Mouse (Mus musculus) liver, adult 2 months (tissue): ENCODE measurements around the gene Alkal2. TPM values are rescaled to one million over a fixed set of nuclear protein-coding genes. Genes with fewer than 3 reads are reported as not detected.

ENCODE experiments used
- DNase-seq: peaks from one replicate; pipeline ENCODE4 v3.0.0-alpha.2; 2011; ENCODE audit warnings: low read depth, low spot score; ENCODE audit errors: extremely low read depth
- H3K27ac ChIP-seq: fragments of 200-500 bp; replicated peaks from 2 replicates; pipeline ENCODE4 v1.5.1; 2012; ENCODE audit warnings: low read depth, mild to moderate bottlenecking, control low read depth, inconsistent platforms, low read length; ENCODE audit not compliant: insufficient read depth
- H3K27me3 ChIP-seq: fragments of 200-500 bp; 2 replicates; pipeline ENCODE4 v1.6.1; 2012; ENCODE audit warnings: mild to moderate bottlenecking, moderate library complexity, low read length, inconsistent platforms; ENCODE audit not compliant: control insufficient read depth, insufficient read depth
- H3K36me3 ChIP-seq: fragments of 200-500 bp; 2 replicates; pipeline ENCODE4 v1.6.1; 2012; ENCODE audit warnings: low read length, inconsistent platforms; ENCODE audit not compliant: control insufficient read depth, insufficient read depth
- H3K4me1 ChIP-seq: fragments of 200-500 bp; 2 replicates; pipeline ENCODE4 v1.6.1; 2011; ENCODE audit warnings: low read length; ENCODE audit not compliant: control insufficient read depth, insufficient read depth
- H3K4me3 ChIP-seq: fragments of 200-500 bp; 2 replicates; pipeline ENCODE4 v1.5.1; 2011; ENCODE audit warnings: low read depth, mild to moderate bottlenecking, control low read depth, low read length, moderate library complexity; ENCODE audit not compliant: insufficient read depth
- H3K79me2 ChIP-seq: fragments of 200-500 bp; 2 replicates; pipeline ENCODE4 v1.6.1; 2012; ENCODE audit warnings: inconsistent platforms, mild to moderate bottlenecking, low read length, moderate library complexity; ENCODE audit not compliant: control insufficient read depth, insufficient read depth
- H3K9ac ChIP-seq: fragments of 200-500 bp; 2 replicates; pipeline ENCODE4 v1.6.1; 2012; ENCODE audit warnings: low read depth, mild to moderate bottlenecking, control low read depth, inconsistent platforms, low read length
- CTCF ChIP-seq: fragments of 200-500 bp; IDR thresholded peaks from 2 replicates; pipeline ENCODE4 v1.5.1; 2011; ENCODE audit warnings: low read depth, low read length, control low read depth
- POLR2A ChIP-seq: fragments of 200-500 bp; IDR thresholded peaks from 2 replicates; pipeline ENCODE4 v1.6.1; 2011; ENCODE audit warnings: low read length, control low read depth; ENCODE audit not compliant: insufficient read depth; ENCODE audit errors: extremely low read depth
- whole genome bisulfite sequencing: fragments of 180-500 bp; shearing (Covaris S2); methylation state at CpG from one replicate; pipeline ENCODE4 v1.1.7; 2018; 5-methylcytosine and 5-hydroxymethylcytosine counted together
- polyA plus RNA-seq: library from polyadenylated mRNA; depleted of rRNA; stranded (reverse); fragments of >200 nt; gene quantifications from 2 replicates; pipeline ENCODE4 v1.2.3, GENCODE M21; 2012
- total RNA-seq: library from RNA; depleted of rRNA; stranded (reverse); fragments of >200 nt; gene quantifications from 2 replicates; pipeline ENCODE4 v1.2.3, GENCODE M21; 2014

Gene Alkal2
- total and polyA plus RNA-seq, 2 experiments = not detected

- Histone ChIP-seq H3K4me3 (no peak overlapping the region), H3K36me3 (no peaks in the 10 kb centered on the region), H3K79me2 (no peaks in the 10 kb centered on the region), H3K27ac (no peak overlapping the region), H3K27me3 (peaks cover 13% of the 10 kb centered on the region), H3K4me1 (no peaks in the 10 kb centered on the region; the same call in 1 of the 2 replicates), H3K9ac (no peak overlapping the region)
- WGBS = 86% methylated on average over 4 of the region's 4 CpGs
- TF ChIP-seq POLR2A = no peak
- DNase-seq = no peak
Measured at GRCm38 (mm10) chr12:30888003-30888402, 3.9 kb downstream of the Alkal2 start.

- WGBS = 37% methylated on average over 5 of the region's 5 CpGs
- H3K36me3 ChIP-seq = peaks cover 4% of the 10 kb centered on the region
- no peak overlapping the region for H3K4me3 ChIP-seq
- peak; percentile 53 for TF ChIP-seq CTCF
- no peak for TF ChIP-seq POLR2A
- no peaks in the 10 kb centered on the region; the same call in 1 of the 2 replicates for H3K4me1 ChIP-seq
- H3K9ac ChIP-seq = no peak overlapping the region
- DNase-seq = peak; percentile 51
- no peaks in the 10 kb centered on the region for H3K79me2 ChIP-seq
- H3K27me3 ChIP-seq = peaks cover 3% of the 10 kb centered on the region
- H3K27ac ChIP-seq = no peak overlapping the region
Measured at GRCm38 (mm10) chr12:30890067-30890466, 5.9 kb downstream of the Alkal2 start.

- Histone ChIP-seq H3K9ac (no peak overlapping the region), H3K27me3 (no peaks in the 10 kb centered on the region), H3K4me3 (no peak overlapping the region), H3K4me1 (no peaks in the 10 kb centered on the region; the same call in 1 of the 2 replicates), H3K27ac (no peak overlapping the region), H3K36me3 (peaks cover 6% of the 10 kb centered on the region), H3K79me2 (no peaks in the 10 kb centered on the region)
- 82% methylated on average over 7 of the region's 7 CpGs for WGBS
- TF ChIP-seq POLR2A (no peak), CTCF (no peak)
- DNase-seq = no peak
Measured at GRCm38 (mm10) chr12:30891438-30891837, 7.3 kb downstream of the Alkal2 start.

GRCm38 (mm10) chr12:30897039-30897438 lies 12.9 kb downstream of the Alkal2 start:
- Histone ChIP-seq H3K4me1 (no peaks in the 10 kb centered on the region), H3K9ac (no peak overlapping the region), H3K27me3 (no peaks in the 10 kb centered on the region), H3K4me3 (no peak overlapping the region), H3K79me2 (no peaks in the 10 kb centered on the region), H3K27ac (no peak overlapping the region), H3K36me3 (peaks cover 21% of the 10 kb centered on the region)
- no peak for TF ChIP-seq POLR2A
- no peak for TF ChIP-seq CTCF
- 94% methylated on average over 4 of the region's 4 CpGs for WGBS
- no peak for DNase-seq

- WGBS = 86% methylated on average over 1 of the region's 1 CpGs
- peaks cover 4% of the 10 kb centered on the region; the same call in 1 of the 2 replicates for H3K36me3 ChIP-seq
- DNase-seq = no peak
- no peak overlapping the region for H3K4me3 ChIP-seq
- H3K27me3 ChIP-seq = no peaks in the 10 kb centered on the region
- peaks cover 3% of the 10 kb centered on the region; the same call in 1 of the 2 replicates for H3K4me1 ChIP-seq
- H3K9ac ChIP-seq = no peak overlapping the region
- no peak overlapping the region for H3K27ac ChIP-seq
- no peak for TF ChIP-seq POLR2A
- no peak for TF ChIP-seq CTCF
- peaks cover 9% of the 10 kb centered on the region; the same call in 1 of the 2 replicates for H3K79me2 ChIP-seq
Measured at GRCm38 (mm10) chr12:30908658-30909057, 24.5 kb downstream of the Alkal2 start.

- peaks cover 9% of the 10 kb centered on the region; the same call in 1 of the 2 replicates for H3K79me2 ChIP-seq
- 79% methylated on average over 2 of the region's 2 CpGs for WGBS
- no peak overlapping the region for H3K4me3 ChIP-seq
- H3K27ac ChIP-seq = no peak overlapping the region
- DNase-seq = no peak
- peaks cover 3% of the 10 kb centered on the region; the same call in 1 of the 2 replicates for H3K4me1 ChIP-seq
- TF ChIP-seq CTCF = no peak
- no peak for TF ChIP-seq POLR2A
- peaks cover 2% of the 10 kb centered on the region; the same call in 1 of the 2 replicates for H3K36me3 ChIP-seq
- H3K9ac ChIP-seq = no peak overlapping the region
- H3K27me3 ChIP-seq = no peaks in the 10 kb centered on the region
Measured at GRCm38 (mm10) chr12:30909881-30910280, 25.8 kb downstream of the Alkal2 start.
